Mouse (Mus musculus): ENCODE data around the gene Itgad.

Itgad gene

DNA sequence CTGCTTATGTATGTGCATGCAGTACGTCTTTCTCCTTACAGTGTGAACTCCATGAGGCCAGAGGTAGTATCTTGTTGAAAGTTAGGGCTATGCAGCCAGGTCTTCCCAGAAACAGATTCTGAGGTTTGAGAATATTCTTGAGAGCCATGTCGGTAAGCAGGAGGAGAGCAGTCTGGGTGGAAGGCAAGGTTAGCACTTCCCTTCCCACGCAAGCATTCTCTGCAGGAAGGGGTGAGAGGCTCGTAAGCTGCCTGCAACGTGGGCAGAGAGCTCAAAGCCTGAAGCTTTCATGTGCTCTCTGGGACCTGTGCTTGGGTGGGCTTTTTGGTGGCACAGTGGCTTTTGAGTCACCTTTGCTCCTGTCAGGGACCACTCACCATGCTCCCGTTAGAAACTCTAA, 26.4 kb downstream of the Itgad start:
- no peak for DNase-seq

GRCm38 (mm10) chr7:128181691-128182090, 27.5 kb downstream of the Itgad start:
- DNase-seq = no peak

DNA sequence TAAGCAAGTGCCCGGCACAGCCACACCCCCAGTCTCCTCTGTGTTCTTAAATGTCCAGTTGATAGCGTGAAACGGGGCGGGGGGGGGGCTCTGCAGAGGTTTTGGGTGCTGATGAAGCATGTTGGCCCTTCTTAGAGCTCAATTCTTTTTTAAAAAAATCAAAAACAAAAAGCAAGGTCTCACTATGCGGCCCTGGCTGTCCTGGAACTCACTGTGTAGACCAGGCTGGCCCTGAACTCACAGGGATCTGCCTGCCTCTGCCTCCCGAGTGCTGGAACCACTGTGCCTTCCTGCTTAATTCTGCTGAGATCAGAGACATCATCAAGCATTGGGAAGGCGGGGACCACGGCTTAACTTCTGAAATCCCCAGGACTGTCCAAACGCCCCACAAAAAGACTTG, 47.4 kb downstream of the Itgad start:
- no peak for DNase-seq

GRCm38 (mm10) chr7:128203071-128203470, 48.9 kb downstream of the Itgad start:
- DNase-seq = no peak

GRCm38 (mm10) chr7:128204179-128204578, 50.0 kb downstream of the Itgad start:
- DNase-seq = no peak

DNA sequence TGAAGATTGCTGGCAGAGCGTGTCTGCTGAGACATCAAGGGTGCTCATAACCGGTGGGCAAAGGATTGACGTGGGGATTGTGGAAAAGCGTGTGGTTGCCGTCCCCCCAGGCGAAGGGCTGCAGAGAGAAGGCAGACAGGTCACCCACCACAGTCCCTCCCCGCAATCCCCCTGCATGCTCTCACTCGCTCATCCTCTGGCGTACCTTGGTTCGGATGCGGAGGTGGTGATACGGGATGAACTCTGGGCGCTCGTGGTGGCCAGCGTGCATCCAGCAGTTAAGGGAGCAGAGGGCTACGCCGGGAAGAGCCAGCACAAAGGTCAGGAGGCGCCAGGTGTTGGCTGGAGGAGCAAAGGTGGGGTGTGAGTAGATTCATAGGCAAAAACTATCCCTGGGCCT, 51.5 kb downstream of the Itgad start:
- DNase-seq = no peak

GRCm38 (mm10) chr7:128206152-128206551, 52.0 kb downstream of the Itgad start, which contains the start of gene Cox6a2:
Gene Cox6a2 (minus strand): TSS chr7:128206387.
- no peak for DNase-seq

- DNase-seq = peak; percentile 38
Observed at GRCm38 (mm10) chr7:128208187-128208586, 54.0 kb downstream of the Itgad start.

DNA sequence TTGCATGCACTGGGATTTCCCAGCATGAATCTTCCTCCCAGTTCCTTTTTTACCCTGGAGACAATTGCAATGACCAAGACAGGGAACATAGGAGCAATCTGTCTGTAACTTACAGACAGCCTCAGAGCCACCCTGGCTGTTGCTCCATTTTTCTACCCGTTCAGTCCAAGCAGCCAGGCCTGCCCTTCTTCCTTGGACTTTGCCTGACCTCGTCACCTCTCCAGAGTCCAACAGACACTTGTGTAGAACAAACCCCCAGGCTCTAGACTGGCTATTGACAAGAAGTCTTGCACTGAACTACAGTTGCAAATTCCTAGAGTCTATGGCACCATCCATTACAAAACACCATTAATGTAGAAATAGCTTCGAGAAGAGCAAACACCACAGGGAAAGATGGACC, 55.6 kb downstream of the Itgad start:
- DNase-seq = no peak

DNA sequence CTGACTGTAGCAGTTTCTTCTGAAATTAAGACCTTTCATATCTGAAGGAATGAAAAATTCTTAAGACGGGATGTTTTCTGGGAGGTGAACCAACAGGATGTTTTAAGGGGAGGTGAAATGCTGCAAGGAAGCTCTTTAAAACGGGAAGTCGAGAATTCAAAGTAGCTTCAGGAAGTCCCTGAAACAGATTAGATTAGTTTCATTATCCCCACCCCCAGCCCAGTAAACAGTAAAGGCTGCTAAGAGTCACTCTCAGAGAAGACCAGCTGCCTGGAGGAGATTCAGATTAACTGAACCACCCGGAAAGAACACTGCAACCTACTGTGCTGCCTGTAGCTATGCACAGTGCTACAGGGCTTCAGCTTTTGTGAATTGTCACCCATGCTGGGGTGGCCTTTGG, 65.8 kb downstream of the Itgad start:
- no peak for DNase-seq

GRCm38 (mm10) chr7:128220936-128221335, 66.8 kb downstream of the Itgad start:
- DNase-seq = no peak

GRCm38 (mm10) chr7:128231741-128232140, 77.6 kb downstream of the Itgad start:
- DNase-seq = no peak

- no peak for DNase-seq
Observed at GRCm38 (mm10) chr7:128234796-128235195, 80.6 kb downstream of the Itgad start.

DNA sequence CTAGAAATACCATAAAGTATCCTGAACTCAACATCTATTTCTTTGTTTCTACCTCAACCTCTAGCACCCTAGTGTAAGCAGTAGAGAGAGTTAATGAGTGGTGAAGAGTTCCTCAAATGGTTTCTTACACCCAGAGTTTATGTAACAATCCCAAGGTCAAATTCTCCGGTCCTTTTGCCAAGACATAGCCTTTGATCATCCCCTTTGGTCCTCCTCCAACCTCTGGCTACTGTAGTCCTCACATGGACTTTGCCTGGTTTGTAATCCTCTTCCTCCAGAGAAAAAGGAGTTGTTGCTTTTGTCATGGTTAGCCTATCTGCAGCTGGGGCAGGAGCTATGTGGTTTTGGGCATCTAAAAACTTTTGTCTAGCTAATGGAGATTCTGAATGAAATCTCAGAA, 81.3 kb downstream of the Itgad start:
- no peak for DNase-seq

GRCm38 (mm10) chr7:128236426-128236825, 82.2 kb downstream of the Itgad start:
- DNase-seq = no peak

- peak; percentile 82 for DNase-seq
Observed at GRCm38 (mm10) chr7:128236856-128237592, 82.8 kb downstream of the Itgad start, which contains the start of gene Armc5. Gene Armc5 (plus strand): TSS chr7:128237342.

DNA sequence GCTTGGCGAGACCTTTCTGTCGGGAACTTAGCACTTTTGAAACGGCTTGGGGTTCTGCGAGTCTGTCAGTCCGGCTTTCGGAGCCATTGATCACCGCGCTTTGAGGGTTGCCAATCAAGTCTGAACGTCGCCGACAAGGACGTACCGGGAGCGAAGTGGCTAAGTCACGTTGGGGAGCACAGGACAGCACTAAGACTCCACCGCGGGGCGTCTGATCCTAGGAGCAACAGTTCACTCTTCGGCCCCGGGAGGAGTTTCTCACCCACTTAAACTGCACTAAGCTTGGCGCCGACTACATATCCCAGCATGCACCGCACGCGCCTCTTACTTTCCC, 83.4 kb downstream of the Itgad start:
- DNase-seq = no peak

GRCm38 (mm10) chr7:128237927-128238778, 84.0 kb downstream of the Itgad start, which contains the start of gene 9130023H24Rik:
Gene 9130023H24Rik (minus strand): TSS chr7:128238031.
- DNase-seq = peak; percentile 100

DNA sequence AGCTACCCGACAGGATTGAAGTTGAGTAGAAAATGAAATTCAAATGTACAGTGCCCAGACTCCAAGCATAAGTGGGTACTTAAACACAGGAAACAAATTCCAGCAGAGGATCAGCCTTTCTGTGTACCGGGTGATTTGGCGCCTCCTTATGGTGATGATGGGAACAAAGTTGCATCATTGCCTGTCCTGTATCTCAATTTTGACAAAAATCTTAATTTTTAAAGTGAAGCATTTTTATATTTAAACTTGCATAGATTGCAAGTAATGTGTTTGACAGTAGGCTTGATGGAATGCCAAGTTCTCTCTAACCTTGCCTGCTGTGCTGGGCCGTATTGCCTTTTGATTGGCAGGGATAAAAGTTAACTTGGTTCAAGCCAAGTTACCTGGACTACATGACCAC, 84.8 kb downstream of the Itgad start:
- DNase-seq = no peak

GRCm38 (mm10) chr7:128240131-128240784, 86.1 kb downstream of the Itgad start:
- DNase-seq = no peak

DNA sequence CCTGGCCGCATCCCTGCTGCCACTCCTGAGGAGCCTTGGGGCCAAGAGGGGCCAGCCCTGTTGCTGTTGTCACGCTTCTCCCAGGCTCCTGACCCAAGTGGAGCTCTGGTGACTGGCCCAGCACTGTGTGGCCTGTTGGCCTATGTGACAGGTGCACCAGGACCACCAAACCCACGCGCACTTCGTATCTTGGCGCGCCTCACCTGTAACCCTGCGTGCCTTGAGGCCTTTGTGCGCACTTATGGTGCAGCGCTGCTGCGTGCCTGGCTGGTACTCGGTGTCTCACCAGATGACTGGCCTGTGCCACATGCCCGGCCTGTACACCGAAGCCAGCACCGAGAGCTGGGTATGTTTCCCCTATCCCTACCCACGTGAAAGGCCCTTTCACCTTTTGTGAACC, 88.2 kb downstream of the Itgad start:
- no peak for DNase-seq

DNA sequence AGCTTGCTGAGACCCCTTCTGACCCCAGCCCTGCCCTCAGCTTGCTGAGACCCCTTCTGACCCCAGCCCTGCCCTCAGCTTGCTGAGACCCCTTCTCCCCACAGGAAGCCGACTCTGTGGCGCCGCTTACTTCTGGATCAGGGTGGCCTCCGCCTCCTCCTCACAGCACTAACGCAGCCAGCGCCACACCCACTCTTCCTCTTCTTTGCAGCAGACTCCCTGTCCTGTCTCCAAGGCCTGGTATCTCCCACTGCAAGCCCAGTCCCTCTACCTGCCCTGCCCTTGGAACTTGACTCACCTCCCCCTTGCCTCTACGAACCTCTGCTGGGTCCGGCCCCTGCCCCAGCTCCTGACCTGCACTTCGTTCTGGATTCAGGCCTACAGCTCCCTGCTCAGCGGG, 89.7 kb downstream of the Itgad start:
- DNase-seq = no peak

DNA sequence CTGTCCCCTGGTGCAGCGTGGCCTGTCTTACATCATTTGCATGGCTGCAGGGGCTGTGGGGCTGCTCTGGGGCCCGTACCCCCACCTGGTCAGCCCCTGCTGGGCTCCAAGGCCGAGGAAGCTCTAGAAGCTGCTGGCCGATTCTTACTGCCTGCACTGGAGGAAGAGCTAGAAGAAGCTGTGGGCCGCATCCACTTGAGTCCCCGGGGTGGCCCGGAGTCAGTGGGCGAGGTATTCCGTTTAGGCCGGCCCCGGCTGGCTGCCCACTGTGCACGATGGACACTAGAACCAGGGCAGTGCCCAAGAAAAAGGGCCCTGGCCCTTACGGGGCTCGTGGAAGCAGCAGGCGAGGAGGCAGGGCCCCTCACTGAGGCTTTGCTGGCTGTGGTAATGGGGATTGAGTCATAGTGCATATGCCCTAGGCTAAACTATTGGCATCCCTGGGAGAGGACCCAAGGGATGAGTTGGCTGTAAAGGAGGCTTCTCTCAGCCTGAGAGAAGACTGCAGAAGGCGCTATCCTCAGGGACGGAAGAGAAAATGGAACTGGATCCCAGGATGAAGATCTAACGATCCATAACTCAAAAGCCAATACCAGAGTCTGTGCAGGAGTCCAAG, 90.3 kb downstream of the Itgad start:
- DNase-seq = no peak

All from right cerebral cortex, adult 18-20 months (tissue).